Mouse (Mus musculus): ENCODE results near the gene Ndufaf4.

- TF ChIP-seq CTCF (conservative IDR thresholded peaks at IDR 0.05; ENCODE audit: low read length) (no peak), POU5F1 (IDR thresholded peaks at IDR 0.05; ENCODE audit: borderline replicate concordance, low read length) (no peak)
Observed at GRCm38 (mm10) chr4:24897351-24897750, 532 bp upstream of the Ndufaf4 start.

Measured in E14TG2a.4 (cell line).